In the genomic region with DNA sequence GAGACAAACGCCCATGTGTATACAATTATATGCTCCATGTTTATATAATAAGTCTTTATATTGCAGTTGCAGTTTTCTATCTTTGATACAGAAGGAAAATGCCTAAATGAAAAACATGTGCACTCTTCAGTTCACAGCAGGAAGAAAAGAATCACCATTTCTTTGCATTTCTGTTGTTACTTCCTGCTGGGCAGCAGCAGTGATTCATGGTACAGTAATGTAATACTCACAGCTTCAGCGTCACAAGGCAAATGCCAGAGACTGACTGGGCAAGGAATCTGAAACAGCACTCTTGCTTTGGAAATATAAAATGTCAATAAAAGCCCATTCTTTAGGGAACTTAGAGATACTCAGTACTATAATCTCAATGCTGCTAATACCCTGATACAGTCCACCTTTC, we compare ENCODE assay signal across 20 mouse cellular contexts. TPM values are rescaled to one million over a fixed set of nuclear protein-coding genes. Genes with fewer than 3 reads are reported as not detected.
A peak's percentile ranks its signal among the peaks of the same experiment; 100 is the strongest.
DNase-seq lines count a peak whose midpoint lies in the region; ATAC-seq and TF ChIP-seq lines count a peak whose summit lies in the region.
"Had no signal": no experiment of that assay in that cellular context is flagged by ENCODE, and none has a peak within 500 bp of the region (broad histone marks: within the 10 kb centered on the region; RNA-seq: fewer than 3 reads in every experiment).

No protein-coding gene starts in this region.

- peaks cover 4% of the 10 kb centered on the region; the same call in 1 of the 2 replicates for H3K4me1 ChIP-seq in lung, postnatal 0 days (ENCODE audit: insufficient read depth, low read depth, low read length)
- H3K4me1 ChIP-seq in intestine, embryonic 15.5 days (replicated peaks), result no peaks in the 10 kb centered on the region
- H3K4me1 ChIP-seq: forebrain, embryonic 13.5 days had no signal

- H3K9ac ChIP-seq in lung, postnatal 0 days (replicated peaks; ENCODE audit: low read depth), result no peak overlapping the region
- no peak overlapping the region for H3K9ac ChIP-seq in intestine, embryonic 15.5 days
- H3K9ac ChIP-seq: forebrain, embryonic 13.5 days; heart, embryonic 12.5 days; kidney, embryonic 15.5 days had no signal

- no peak for TF ChIP-seq CTCF in lung, postnatal 0 days (IDR thresholded peaks at IDR 0.05)

- peak; percentile 42 for DNase-seq in adrenal gland, adult 2 months
- DNase-seq in adrenal gland, postnatal 25 days, result no peak
- DNase-seq in lung, postnatal 0 days (ENCODE audit: low spot score), result peak; percentile 78
- no peak for DNase-seq in lung, postnatal 10 days
- no peak for DNase-seq in gastrocnemius, postnatal 36 days
- DNase-seq in frontal cortex, postnatal 14 days (ENCODE audit: low spot score in 2 of 2), result no peak
- no peak for DNase-seq in urinary bladder, postnatal 14 days (ENCODE audit: low spot score)
- DNase-seq: adrenal gland, postnatal 10 days; cerebellum, adult 9-10 months; gastrocnemius, postnatal 10 days; heart, postnatal 4 days; lung, postnatal 36 days; thymus, postnatal 36 days had no signal

- peak; percentile 65 for ATAC-seq in lung, postnatal 0 days
- peak; percentile 59; the same call in 1 of the 2 replicates for ATAC-seq in intestine, embryonic 15.5 days
- ATAC-seq: forebrain, embryonic 13.5 days had no signal

- no peaks in the 10 kb centered on the region for H3K27me3 ChIP-seq in lung, postnatal 0 days (replicated peaks; ENCODE audit: insufficient read depth, low read length)
- no peaks in the 10 kb centered on the region for H3K27me3 ChIP-seq in intestine, embryonic 15.5 days (replicated peaks)
- H3K27me3 ChIP-seq: forebrain, embryonic 13.5 days; heart, embryonic 12.5 days; kidney, embryonic 15.5 days had no signal

- H3K36me3 ChIP-seq in lung, postnatal 0 days (ENCODE audit: insufficient read depth, low read length), result no peaks in the 10 kb centered on the region
- H3K36me3 ChIP-seq in intestine, embryonic 15.5 days, result no peaks in the 10 kb centered on the region
- H3K36me3 ChIP-seq: heart, embryonic 12.5 days; kidney, embryonic 15.5 days had no signal

- 28% methylated on average over 2 of the region's 2 CpGs for WGBS in lung, postnatal 0 days
- WGBS in intestine, embryonic 15.5 days, result 29% methylated on average over 2 of the region's 2 CpGs

- TF ChIP-seq EP300 in lung, postnatal 0 days (IDR thresholded peaks at IDR 0.05), result peak; percentile 69

- H3K9me3 ChIP-seq in lung, postnatal 0 days (ENCODE audit: low read length), result no peaks in the 10 kb centered on the region
- H3K9me3 ChIP-seq in intestine, embryonic 15.5 days, result no peaks in the 10 kb centered on the region
- H3K9me3 ChIP-seq: forebrain, embryonic 13.5 days; kidney, embryonic 15.5 days had no signal

- no peak overlapping the region for H3K4me2 ChIP-seq in lung, postnatal 0 days (replicated peaks; ENCODE audit: low read depth, low read length)
- H3K4me2 ChIP-seq in intestine, embryonic 15.5 days (replicated peaks), result no peak overlapping the region
- H3K4me2 ChIP-seq: forebrain, embryonic 13.5 days; heart, embryonic 12.5 days; kidney, embryonic 15.5 days; liver, embryonic 11.5 days; midbrain, embryonic 11.5 days had no signal

- no peak overlapping the region for H3K27ac ChIP-seq in lung, postnatal 0 days (ENCODE audit: low read length)
- no peak overlapping the region for H3K27ac ChIP-seq in intestine, embryonic 15.5 days
- H3K27ac ChIP-seq: forebrain, embryonic 13.5 days; kidney, embryonic 15.5 days; layer of hippocampus, adult 2 months had no signal

- H3K4me3 ChIP-seq in lung, postnatal 0 days (ENCODE audit: low read depth, low read length), result no peak overlapping the region
- H3K4me3 ChIP-seq in intestine, embryonic 15.5 days (replicated peaks), result no peak overlapping the region
- H3K4me3 ChIP-seq: forebrain, embryonic 13.5 days; heart, embryonic 12.5 days; kidney, embryonic 15.5 days; layer of hippocampus, adult 2 months had no signal

- intact Hi-C loops in gastrocnemius, postnatal 36 days (cut with DNase I), result no loop called here

RNA-seq across cellular contexts. Expression of a gene that starts 36.9 kb away (rescaled TPM):
- 10 to 100 TPM; 38.0 to 46.4 TPM for total RNA-seq in adrenal gland, adult 2 months (2021)
- polyA plus RNA-seq in adrenal gland, adult 2 months (2012; rRNA removed), result 46.5 and 47.2 TPM in 2 replicates
- 41.9 and 47.6 TPM in 2 replicates for total RNA-seq in adrenal gland, postnatal 25 days (2021)
- polyA plus RNA-seq in lung, postnatal 0 days (2015; fragmentation: Nextera tagmentation; extraction: Ambion mirVana), result 37.5 and 44.2 TPM in 2 replicates
- 23.5 and 24.1 TPM in 2 replicates for polyA plus RNA-seq in intestine, embryonic 15.5 days (2015; fragmentation: Nextera tagmentation; extraction: Ambion mirVana)
- 10 to 100 TPM; 10.6 to 14.2 TPM for total RNA-seq in gastrocnemius, postnatal 36 days (2021)

Comparison
In these comparisons a context has a peak if more than half of its experiments do, and no peak if none do; other contexts are left out.
1. DNase-seq: peak in adrenal gland, adult 2 months (single experiment) and lung, postnatal 0 days (single experiment); none in adrenal gland, postnatal 25 days (single experiment), lung, postnatal 10 days (single experiment), gastrocnemius, postnatal 36 days (0 of 2), frontal cortex, postnatal 14 days (0 of 2) and urinary bladder, postnatal 14 days (single experiment).